Mouse (Mus musculus): ENCODE measurements at regions not wholly inside any gene's neighbourhood (a gene's known extent, or its start where the extent isn't known, plus 50 kb on each side); places are given as distances from the start of the nearest gene placed in this dataset.
"Not testable (repeated sequence)": the region's sequence is repeated elsewhere in the genome, so short reads cannot be mapped to it uniquely, and the experiment has no call there.

GRCm38 (mm10) chr12:20802027-20802426 lies 188.2 kb upstream of the Asap2 start:
- DNase-seq; intact Hi-C loops (cut with DNase I; ENCODE audit: low total_unique reads): not testable (repeated sequence)

DNA sequence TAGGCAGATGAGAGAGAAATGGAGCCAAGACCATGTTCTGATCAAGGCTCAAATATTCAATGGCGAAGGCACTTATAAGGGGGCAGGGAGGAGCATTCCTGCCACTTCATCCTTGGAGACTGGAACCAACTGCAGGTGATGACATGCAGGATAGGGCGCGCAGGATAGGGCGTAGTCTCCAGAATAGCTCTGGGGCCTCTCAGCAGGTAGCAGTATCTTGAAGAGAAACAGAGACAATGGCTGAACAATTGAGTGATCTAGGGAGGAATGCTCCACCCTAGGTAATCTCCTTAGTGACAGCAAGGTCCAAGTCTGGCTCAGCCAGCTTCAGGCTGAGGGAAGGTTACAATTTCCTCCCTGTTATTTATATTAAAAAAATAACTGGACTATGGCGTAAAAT lies 184.8 kb upstream of the Asap2 start:
- intact Hi-C loops (cut with DNase I; ENCODE audit: low total_unique reads): not testable (repeated sequence)

GRCm38 (mm10) chr12:20806681-20807080 lies 183.6 kb upstream of the Asap2 start:
- no peak for DNase-seq
- intact Hi-C loops (cut with DNase I; ENCODE audit: low total_unique reads): no loop called here

More for the DNA sequence above, 184.8 kb upstream of the Asap2 start:
- not testable (repeated sequence) for DNase-seq

DNA sequence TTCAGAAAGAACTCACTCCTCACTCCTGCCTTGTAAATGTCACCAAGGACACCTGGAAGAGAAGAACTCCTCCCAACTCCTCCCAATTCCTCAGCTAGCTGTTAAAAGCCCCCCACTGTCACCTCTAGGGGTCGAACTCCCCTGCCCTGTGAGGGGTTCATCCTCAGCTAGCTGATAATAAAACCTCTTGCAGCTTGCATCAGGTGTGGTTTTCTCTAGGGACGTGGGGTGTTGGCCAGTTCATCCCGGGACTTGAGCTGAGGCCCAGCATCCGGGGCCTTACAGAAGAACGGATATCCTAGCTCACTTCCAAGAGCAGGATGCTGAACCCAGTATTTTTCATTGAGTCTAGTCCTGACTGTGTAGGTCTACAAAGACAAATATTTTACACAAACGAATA lies 176.4 kb upstream of the Asap2 start:
- DNase-seq; intact Hi-C loops (cut with DNase I; ENCODE audit: low total_unique reads): not testable (repeated sequence)

GRCm38 (mm10) chr12:20815121-20815520 lies 175.1 kb upstream of the Asap2 start:
- intact Hi-C loops (cut with DNase I; ENCODE audit: low total_unique reads); DNase-seq: not testable (repeated sequence)

- peak; percentile 78 for DNase-seq
- intact Hi-C loops (cut with DNase I; ENCODE audit: low total_unique reads): no loop called here
Observed at GRCm38 (mm10) chr12:20815599-20815998, 174.7 kb upstream of the Asap2 start.

DNA sequence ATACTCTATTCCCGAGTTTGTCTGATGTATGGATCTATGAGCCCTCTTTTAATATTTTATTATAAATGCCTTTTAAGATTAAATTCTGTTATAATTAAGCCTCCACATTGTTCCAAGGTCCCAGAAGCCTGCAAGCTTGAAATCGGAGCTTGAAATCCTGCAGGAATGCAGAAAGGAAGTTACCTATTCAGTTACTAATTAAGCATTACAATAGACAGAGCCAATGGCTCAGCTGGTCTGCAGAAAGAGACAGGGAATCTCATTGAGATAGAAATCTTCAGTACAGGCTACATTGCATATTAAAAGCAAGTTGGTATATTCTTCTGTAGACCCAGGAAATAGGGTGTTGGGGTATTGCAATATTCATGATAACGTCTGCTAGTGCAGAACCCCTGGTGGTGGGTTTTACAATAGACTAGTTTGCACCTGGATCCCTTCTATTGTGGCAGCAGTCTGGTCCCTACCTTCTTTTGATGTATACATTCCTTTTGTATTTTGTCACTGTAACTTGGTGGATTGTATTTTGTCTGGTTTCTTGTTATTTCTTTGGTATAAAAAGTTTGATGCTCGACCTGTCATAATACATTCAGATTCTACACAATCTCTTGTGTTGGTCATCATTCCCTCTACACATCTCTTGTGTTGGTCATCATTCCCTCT lies 146.5 kb upstream of the Asap2 start:
- intact Hi-C loops (cut with DNase I; ENCODE audit: low total_unique reads); DNase-seq: not testable (repeated sequence)

DNA sequence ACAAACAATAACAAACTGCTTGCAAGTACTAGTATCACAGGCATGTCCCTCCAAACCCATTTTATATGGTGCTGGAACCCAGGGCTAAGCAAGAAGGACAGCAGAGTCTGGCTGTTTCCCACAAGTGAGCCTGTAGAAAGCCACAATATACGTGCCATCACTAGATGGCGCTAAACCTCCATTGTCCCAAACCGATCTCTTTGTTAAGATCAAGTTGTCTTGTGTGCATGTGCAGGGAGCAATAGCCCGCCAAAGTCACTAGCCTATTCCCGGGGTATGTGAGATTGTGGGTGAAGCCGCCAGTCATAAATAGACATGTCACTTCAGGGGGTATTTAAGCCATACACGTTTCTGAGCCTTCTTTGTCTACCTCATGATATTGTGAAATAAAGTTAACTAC lies 145.4 kb upstream of the Asap2 start:
- peak; percentile 8 for DNase-seq
- intact Hi-C loops (cut with DNase I; ENCODE audit: low total_unique reads): not testable (repeated sequence)

GRCm38 (mm10) chr12:20845297-20845696 lies 145.0 kb upstream of the Asap2 start:
- no peak for DNase-seq
- intact Hi-C loops (cut with DNase I; ENCODE audit: low total_unique reads): no loop called here

DNA sequence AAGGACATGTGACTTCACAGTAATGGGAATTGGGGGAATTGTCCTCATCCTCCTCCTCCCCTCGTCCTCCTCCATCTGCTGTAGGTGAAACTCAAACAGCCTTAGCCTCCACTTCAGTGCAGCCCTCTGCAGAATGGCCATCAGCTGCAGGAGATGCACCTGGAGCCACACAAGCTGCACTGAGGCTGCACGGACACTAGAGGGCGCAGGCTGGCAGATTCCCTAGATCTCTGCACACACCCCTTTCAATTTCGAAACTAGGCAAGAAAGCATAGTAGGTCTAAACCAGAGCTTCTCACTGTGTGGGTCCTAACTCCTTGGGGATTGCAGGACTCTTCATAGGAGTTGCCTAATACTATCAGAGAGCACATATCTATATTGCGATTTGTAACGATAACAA lies 106.2 kb upstream of the Asap2 start:
- DNase-seq; intact Hi-C loops (cut with DNase I; ENCODE audit: low total_unique reads): not testable (repeated sequence)

DNA sequence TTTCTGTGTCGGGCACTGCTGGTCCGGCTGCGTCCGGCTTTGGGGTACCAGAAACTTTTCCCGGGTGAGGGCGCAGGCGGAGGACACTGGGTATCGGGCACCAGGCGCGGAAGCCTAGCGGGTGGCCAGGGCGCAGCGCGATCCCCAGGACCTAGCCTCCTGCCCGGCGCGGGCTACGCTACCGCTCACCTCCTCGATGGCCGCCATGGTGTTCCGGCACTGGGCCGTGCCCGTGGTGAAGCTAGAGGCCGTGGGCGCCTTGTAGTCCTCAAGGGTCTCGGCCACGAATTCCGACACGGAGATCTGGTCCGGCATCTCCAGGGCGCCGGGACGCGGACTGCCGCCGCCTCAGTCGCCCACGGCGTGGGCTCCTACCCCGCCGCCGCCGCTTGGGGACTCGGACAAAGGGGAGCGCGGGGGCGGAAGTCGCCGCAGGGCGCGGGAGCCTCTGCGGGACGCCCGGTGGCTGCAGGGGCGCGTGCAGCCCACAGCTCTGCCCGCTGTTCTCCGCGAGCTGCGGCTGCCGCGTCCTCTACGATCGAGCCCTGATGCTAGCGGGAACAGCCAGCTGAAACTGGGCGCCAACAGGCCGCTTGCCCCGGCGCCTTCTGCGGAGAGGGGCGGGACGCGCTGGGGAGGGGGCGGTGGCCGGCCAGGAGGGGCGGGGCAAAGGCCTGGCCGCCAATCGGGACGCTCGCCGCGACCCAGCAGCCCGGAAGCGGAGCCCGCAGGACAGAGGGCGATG lies 69.4 kb upstream of the Asap2 start:
- DNase-seq: peak; percentile 70
- intact Hi-C loops (cut with DNase I; ENCODE audit: low total_unique reads): not testable (repeated sequence)

- intact Hi-C loops (cut with DNase I; ENCODE audit: low total_unique reads); DNase-seq: not testable (repeated sequence)
Observed at GRCm38 (mm10) chr12:20921398-20922023, 68.7 kb upstream of the Asap2 start.

DNA sequence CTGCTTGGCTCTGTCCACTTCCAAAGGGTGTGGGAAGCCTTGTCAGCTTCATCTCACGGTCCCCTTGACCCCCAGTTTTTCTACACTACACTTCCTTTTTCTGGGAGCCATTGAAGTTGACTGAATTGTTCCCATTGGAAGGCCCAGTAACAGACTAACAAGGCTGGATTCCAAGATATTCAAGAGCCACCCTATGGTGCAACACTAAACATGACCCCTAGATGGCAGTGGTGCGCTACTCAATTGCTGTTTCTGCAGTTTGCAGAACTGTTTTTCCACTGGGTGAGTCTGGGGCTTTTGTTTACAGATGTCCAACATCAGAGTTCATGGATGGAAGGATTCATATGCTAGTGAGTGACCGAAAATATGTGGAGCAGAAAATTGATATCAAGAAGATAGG lies 61.3 kb upstream of the Asap2 start:
- intact Hi-C loops (cut with DNase I; ENCODE audit: low total_unique reads): not testable (repeated sequence)
- peak; percentile 13 for DNase-seq
